Mouse (Mus musculus) ES-Bruce4 (cell line): ENCODE measurements around the gene Adap1.

Experiments
- CTCF ChIP-seq: IDR thresholded peaks from one replicate; pipeline ENCODE4 v1.8.1; 2011; ENCODE audit warnings: low read depth, low read length
- POLR2A ChIP-seq: IDR thresholded peaks from one replicate; pipeline ENCODE4 v1.8.1; 2011; ENCODE audit warnings: low read length; ENCODE audit not compliant: insufficient read depth

DNA sequence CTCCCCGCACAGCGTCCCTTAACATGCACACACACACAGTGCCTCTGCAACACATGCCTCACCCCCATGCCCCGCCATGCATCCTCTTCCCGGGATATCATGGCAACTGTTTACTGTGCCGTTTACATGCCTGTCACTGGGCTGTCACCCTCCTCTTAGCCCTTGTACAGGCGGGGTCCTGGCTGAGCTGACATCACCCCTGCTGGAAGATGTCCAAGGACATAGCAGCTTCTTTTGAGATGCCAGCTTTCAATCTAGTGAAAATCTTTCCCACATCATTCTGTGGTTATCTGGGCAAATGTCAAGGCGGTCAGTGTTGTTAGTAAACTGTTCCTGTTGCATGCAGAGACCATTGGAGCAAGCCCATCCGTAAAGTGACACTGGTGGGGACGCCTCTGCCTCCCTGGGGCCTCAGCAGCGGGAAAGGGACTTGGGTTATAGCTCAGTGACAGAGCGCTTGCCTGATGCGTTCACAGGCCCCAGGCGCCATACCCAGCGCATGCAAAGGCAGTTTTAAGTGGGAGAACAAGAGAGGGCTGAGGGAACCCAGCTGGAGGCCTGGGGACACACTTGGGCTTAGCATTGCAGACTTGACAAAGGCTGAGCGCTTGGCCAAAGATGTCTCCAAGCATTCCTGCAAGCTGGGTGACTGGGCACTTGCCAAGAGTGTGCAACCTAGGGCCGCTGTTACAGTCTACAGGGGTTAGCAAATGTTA is 54.5 kb downstream of the Adap1 start:
- TF ChIP-seq POLR2A (no peak), CTCF (no peak)
